Mouse (Mus musculus): Measurements from ENCODE around the gene Foxl1. TPM values are rescaled to one million over a fixed set of nuclear protein-coding genes. Genes with fewer than 3 reads are reported as not detected.

The Foxl1 gene
- polyA plus RNA-seq, 1 experiment from 2014 or later, result 0.10 TPM

- no peak overlapping the region for H3K4me2 ChIP-seq (replicated peaks)
- no peak overlapping the region for H3K4me3 ChIP-seq
Observed at GRCm38 (mm10) chr8:121119635-121120455, 7.9 kb upstream of the Foxl1 start.

GRCm38 (mm10) chr8:121120456-121121419, 7.0 kb upstream of the Foxl1 start:
- Histone ChIP-seq H3K4me2 (replicated peaks) (no peak overlapping the region), H3K4me1 (peaks cover 22% of the 10 kb centered on the region), H3K36me3 (no peaks in the 10 kb centered on the region), H3K4me3 (no peak overlapping the region), H3K27ac (replicated peaks) (no peak overlapping the region), H3K9me3 (no peaks in the 10 kb centered on the region), H3K9ac (replicated peaks) (no peak overlapping the region), H3K27me3 (peaks cover 98% of the 10 kb centered on the region)
- ATAC-seq (replicated peaks), result no peak
- 5% methylated on average over 17 of the region's 17 CpGs for WGBS

More at GRCm38 (mm10) chr8:121119635-121120455, 7.9 kb upstream of the Foxl1 start:
- no peak overlapping the region for H3K9ac ChIP-seq (replicated peaks)
- H3K27me3 ChIP-seq, result peaks cover 98% of the 10 kb centered on the region
- no peaks in the 10 kb centered on the region for H3K9me3 ChIP-seq
- no peak for ATAC-seq (replicated peaks)
- peaks cover 17% of the 10 kb centered on the region for H3K4me1 ChIP-seq
- no peaks in the 10 kb centered on the region for H3K36me3 ChIP-seq
- no peak overlapping the region for H3K27ac ChIP-seq (replicated peaks)
- 4% methylated on average over 12 of the region's 12 CpGs for WGBS

GRCm38 (mm10) chr8:121121704-121122103, 6.0 kb upstream of the Foxl1 start:
- Histone ChIP-seq H3K9me3 (no peaks in the 10 kb centered on the region), H3K27me3 (peaks cover 99% of the 10 kb centered on the region), H3K9ac (replicated peaks) (no peak overlapping the region), H3K4me3 (no peak overlapping the region), H3K4me1 (peaks cover 15% of the 10 kb centered on the region), H3K36me3 (no peaks in the 10 kb centered on the region), H3K4me2 (replicated peaks) (no peak overlapping the region), H3K27ac (replicated peaks) (no peak overlapping the region)
- 4% methylated on average over 8 of the region's 8 CpGs for WGBS
- ATAC-seq (replicated peaks), result no peak

- Histone ChIP-seq H3K27me3 (peaks cover 99% of the 10 kb centered on the region), H3K27ac (replicated peaks) (no peak overlapping the region), H3K4me2 (replicated peaks) (no peak overlapping the region), H3K36me3 (no peaks in the 10 kb centered on the region), H3K9ac (replicated peaks) (no peak overlapping the region), H3K9me3 (no peaks in the 10 kb centered on the region), H3K4me1 (peaks cover 10% of the 10 kb centered on the region), H3K4me3 (no peak overlapping the region)
- under 1% methylated on average over 7 of the region's 7 CpGs for WGBS
- ATAC-seq (replicated peaks), result no peak
Observed at GRCm38 (mm10) chr8:121122368-121122767, 5.4 kb upstream of the Foxl1 start.

- 18% methylated on average over 2 of the region's 2 CpGs for WGBS
- no peak overlapping the region for H3K27ac ChIP-seq (replicated peaks)
- no peak overlapping the region for H3K4me2 ChIP-seq (replicated peaks)
- no peaks in the 10 kb centered on the region for H3K9me3 ChIP-seq
- H3K4me1 ChIP-seq, result peaks cover 10% of the 10 kb centered on the region
- H3K4me3 ChIP-seq, result no peak overlapping the region
- no peak for ATAC-seq (replicated peaks)
- H3K9ac ChIP-seq (replicated peaks), result no peak overlapping the region
- peaks cover 99% of the 10 kb centered on the region for H3K27me3 ChIP-seq
- H3K36me3 ChIP-seq, result no peaks in the 10 kb centered on the region
Observed at GRCm38 (mm10) chr8:121123113-121123512, 4.6 kb upstream of the Foxl1 start.

- 1% methylated on average over 17 of the region's 17 CpGs for WGBS
- ATAC-seq (replicated peaks), result 0 out of 2 replicates have a peak, but pooled peaks have one; percentile 32
- H3K27me3 ChIP-seq, result peaks cover 99% of the 10 kb centered on the region
- H3K9ac ChIP-seq (replicated peaks), result no peak overlapping the region
- H3K36me3 ChIP-seq, result no peaks in the 10 kb centered on the region
- no peak overlapping the region for H3K27ac ChIP-seq (replicated peaks)
- H3K4me3 ChIP-seq, result no peak overlapping the region
- H3K9me3 ChIP-seq, result no peaks in the 10 kb centered on the region
- H3K4me2 ChIP-seq (replicated peaks), result no peak overlapping the region
- peaks cover 20% of the 10 kb centered on the region for H3K4me1 ChIP-seq
Observed at GRCm38 (mm10) chr8:121124547-121125239, 3.0 kb upstream of the Foxl1 start.

GRCm38 (mm10) chr8:121125311-121125876, 2.3 kb upstream of the Foxl1 start:
- Histone ChIP-seq H3K4me1 (peaks cover 20% of the 10 kb centered on the region), H3K4me2 (replicated peaks) (peak overlapping the region; percentile 30), H3K9ac (replicated peaks) (no peak overlapping the region), H3K36me3 (no peaks in the 10 kb centered on the region), H3K4me3 (peak overlapping the region; percentile 15; the same call in 1 of the 2 replicates), H3K27me3 (peaks cover 99% of the 10 kb centered on the region), H3K9me3 (no peaks in the 10 kb centered on the region), H3K27ac (replicated peaks) (no peak overlapping the region)
- ATAC-seq (replicated peaks), result peak; percentile 57
- under 1% methylated on average over 35 of the region's 36 CpGs for WGBS

GRCm38 (mm10) chr8:121126191-121126590, 1.5 kb upstream of the Foxl1 start:
- 2% methylated on average over 6 of the region's 6 CpGs for WGBS
- H3K4me3 ChIP-seq, result no peak overlapping the region
- no peak for ATAC-seq (replicated peaks)
- H3K36me3 ChIP-seq, result no peaks in the 10 kb centered on the region
- H3K9ac ChIP-seq (replicated peaks), result no peak overlapping the region
- H3K9me3 ChIP-seq, result no peaks in the 10 kb centered on the region
- peaks cover 99% of the 10 kb centered on the region for H3K27me3 ChIP-seq
- no peak overlapping the region for H3K4me2 ChIP-seq (replicated peaks)
- H3K4me1 ChIP-seq, result peaks cover 20% of the 10 kb centered on the region
- no peak overlapping the region for H3K27ac ChIP-seq (replicated peaks)

GRCm38 (mm10) chr8:121126694-121127093, 1.0 kb upstream of the Foxl1 start:
- H3K9ac ChIP-seq (replicated peaks), result no peak overlapping the region
- peaks cover 97% of the 10 kb centered on the region for H3K27me3 ChIP-seq
- no peak overlapping the region for H3K4me2 ChIP-seq (replicated peaks)
- no peak overlapping the region for H3K27ac ChIP-seq (replicated peaks)
- no peaks in the 10 kb centered on the region for H3K9me3 ChIP-seq
- no peak overlapping the region for H3K4me3 ChIP-seq
- no peak for ATAC-seq (replicated peaks)
- WGBS, result 4% methylated on average over 6 of the region's 6 CpGs
- H3K36me3 ChIP-seq, result no peaks in the 10 kb centered on the region
- H3K4me1 ChIP-seq, result peaks cover 20% of the 10 kb centered on the region

GRCm38 (mm10) chr8:121127291-121127701, 444 bp upstream of the Foxl1 start:
- peaks cover 97% of the 10 kb centered on the region for H3K27me3 ChIP-seq
- no peak overlapping the region for H3K9ac ChIP-seq (replicated peaks)
- peaks cover 20% of the 10 kb centered on the region for H3K4me1 ChIP-seq
- H3K27ac ChIP-seq (replicated peaks), result no peak overlapping the region
- H3K9me3 ChIP-seq, result no peaks in the 10 kb centered on the region
- ATAC-seq (replicated peaks), result no peak
- no peak overlapping the region for H3K4me2 ChIP-seq (replicated peaks)
- no peaks in the 10 kb centered on the region for H3K36me3 ChIP-seq
- H3K4me3 ChIP-seq, result no peak overlapping the region
- 2% methylated on average over 11 of the region's 11 CpGs for WGBS

GRCm38 (mm10) chr8:121128531-121129264, 958 bp downstream of the Foxl1 start:
- Histone ChIP-seq H3K4me2 (replicated peaks) (peak overlapping the region; percentile 7; the same call in 1 of the 2 replicates), H3K9me3 (no peaks in the 10 kb centered on the region), H3K27me3 (peaks cover 90% of the 10 kb centered on the region), H3K36me3 (no peaks in the 10 kb centered on the region), H3K4me3 (peak overlapping the region; percentile 12), H3K9ac (replicated peaks) (no peak overlapping the region), H3K27ac (replicated peaks) (no peak overlapping the region), H3K4me1 (peaks cover 20% of the 10 kb centered on the region)
- ATAC-seq (replicated peaks), result no peak
- 1% methylated on average over 55 of the region's 55 CpGs for WGBS
